Mouse (Mus musculus) layer of hippocampus, adult 2 months (tissue): ENCODE data around the gene Nsrp1. TPM values are rescaled to one million over a fixed set of nuclear protein-coding genes. Genes with fewer than 3 reads are reported as not detected.

Source experiments
- DNase-seq, 2 experiments: peaks; one replicate each; pipeline ENCODE4 v3.0.0; 2022; ENCODE audit warnings: low spot score in 2 of 2
- H3K27ac ChIP-seq: fragments of 200-600 bp; 2 replicates; pipeline ENCODE4 v1.8.1; 2022
- H3K4me3 ChIP-seq: fragments of 200-600 bp; 2 replicates; pipeline ENCODE4 v1.8.1; 2022; ENCODE audit warnings: mild to moderate bottlenecking
- CTCF ChIP-seq: fragments of 200-600 bp; conservative IDR thresholded peaks from 2 replicates; pipeline ENCODE4 v1.8.1; 2022; ENCODE audit warnings: antibody characterized with exemption, mild to moderate bottlenecking, moderate library complexity
- microRNA-seq, 2 experiments: library from miRNA; unstranded; fragments of <30 nt; microRNA quantifications; one replicate each; pipeline ENCODE4 v1.2.0; 2021
- total RNA-seq, 2 experiments: library from RNA; stranded (reverse); gene quantifications; 2 replicates each; pipeline ENCODE4 v1.2.3; 2021

Nsrp1 gene
- total RNA-seq, 2 experiments from 2014 or later = 18.1 to 20.1 TPM

GRCm38 (mm10) chr11:76997305-76997704, 80.9 kb downstream of the Nsrp1 start:
- TF ChIP-seq CTCF = peak; percentile 87
- Histone ChIP-seq H3K27ac (no peak overlapping the region), H3K4me3 (peak overlapping the region; percentile 53)
- DNase-seq = peak; percentile 19 to 62

GRCm38 (mm10) chr11:76995966-76996672, 82.1 kb downstream of the Nsrp1 start:
- peak in 1 of 2 experiments; percentile 8 for DNase-seq
- Histone ChIP-seq H3K27ac (no peak overlapping the region), H3K4me3 (no peak overlapping the region)
- TF ChIP-seq CTCF = no peak

Small RNA genes lying within 50 kb of the gene (microRNA-seq; reads per million reads assigned to microRNA genes)
- gene Mir423 = 1,074 to 1,369 reads per million in 2 experiments

Other genes starting within 250 kb of the Nsrp1 start
- 10 to 100 TPM; 60.0 to 62.3 TPM for gene Cpd, start 231.4 kb downstream of the Nsrp1 start, total RNA-seq
- not detected for gene Tmigd1, start 176.3 kb downstream of the Nsrp1 start, total RNA-seq
- 10 to 100 TPM; 57.7 to 58.2 TPM for gene Blmh, start 153.6 kb downstream of the Nsrp1 start, total RNA-seq
- not detected for gene Slc6a4, start 79.8 kb downstream of the Nsrp1 start, total RNA-seq
- 1 to 10 TPM; 2.9 to 5.6 TPM for gene Efcab5, start 110.5 kb upstream of the Nsrp1 start, total RNA-seq
- gene Ssh2, start 137.9 kb upstream of the Nsrp1 start, total RNA-seq = 10 to 100 TPM; 33.6 to 35.9 TPM